Comparison of ENCODE assay signal across 9 mouse cellular contexts in the genomic region with DNA sequence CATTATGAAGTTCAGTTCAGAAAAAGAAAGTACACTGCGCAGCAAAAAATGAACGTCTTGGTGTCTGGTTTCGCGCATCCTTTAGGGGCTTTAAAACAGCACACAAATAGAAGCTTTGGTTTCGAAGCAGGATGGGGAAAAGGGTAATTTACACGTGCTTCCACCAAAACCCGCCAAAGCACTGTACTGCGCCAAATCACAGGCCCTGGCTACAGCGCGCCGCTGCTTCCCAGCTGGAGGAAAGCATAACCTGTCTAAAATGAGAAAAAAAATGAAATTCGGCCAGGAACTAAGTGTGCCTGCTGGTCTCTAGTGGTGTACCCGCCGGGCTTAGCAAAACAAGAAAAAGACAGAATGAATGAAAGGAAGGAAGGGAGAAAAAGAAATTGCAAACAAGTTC. TPM values are rescaled to one million over a fixed set of nuclear protein-coding genes. Genes with fewer than 3 reads are reported as not detected.
DNase-seq lines count a peak whose midpoint lies in the region; ATAC-seq and TF ChIP-seq lines count a peak whose summit lies in the region.
"Had no signal": no experiment of that assay in that cellular context is flagged by ENCODE, and none has a peak within 500 bp of the region (broad histone marks: within the 10 kb centered on the region; RNA-seq: fewer than 3 reads in every experiment).

No protein-coding gene starts in this region.

- WGBS in heart, embryonic 10.5 days = under 1% methylated on average over 14 of the region's 14 CpGs
- 1% methylated on average over 14 of the region's 14 CpGs for WGBS in kidney, embryonic 16.5 days
- under 1% methylated on average over 14 of the region's 14 CpGs for WGBS in liver, embryonic 15.5 days (ENCODE audit: insufficient replicate concordance)

- H3K9me3 ChIP-seq in G1E (replicated peaks) = no peaks in the 10 kb centered on the region
- H3K9me3 ChIP-seq in heart, embryonic 10.5 days = no peaks in the 10 kb centered on the region
- no peaks in the 10 kb centered on the region for H3K9me3 ChIP-seq in kidney, embryonic 16.5 days (ENCODE audit: low read length)
- H3K9me3 ChIP-seq in liver, embryonic 15.5 days (replicated peaks) = no peaks in the 10 kb centered on the region

- H3K4me1 ChIP-seq in G1E (ENCODE audit: insufficient read depth, low read depth, low read length) = peaks cover 34% of the 10 kb centered on the region
- H3K4me1 ChIP-seq in cortical plate, adult 2 months (ENCODE audit: control insufficient read depth, insufficient read depth, low read length) = no peaks in the 10 kb centered on the region
- peaks cover 9% of the 10 kb centered on the region; the same call in 1 of the 2 replicates for H3K4me1 ChIP-seq in heart, embryonic 10.5 days
- peaks cover 19% of the 10 kb centered on the region for H3K4me1 ChIP-seq in kidney, embryonic 16.5 days (ENCODE audit: insufficient read depth, low read length)
- peaks cover 26% of the 10 kb centered on the region for H3K4me1 ChIP-seq in liver, embryonic 15.5 days (replicated peaks)

- H3K27me3 ChIP-seq in C2C12 (ENCODE audit: control insufficient read depth, insufficient read depth, insufficient read length) (no peaks in the 10 kb centered on the region), G1E (ENCODE audit: insufficient read depth, low read length) (no peaks in the 10 kb centered on the region)
- peaks cover 19% of the 10 kb centered on the region for H3K27me3 ChIP-seq in heart, embryonic 10.5 days (ENCODE audit: insufficient read depth, poor library complexity, severe bottlenecking)
- H3K27me3 ChIP-seq in kidney, embryonic 16.5 days (ENCODE audit: insufficient read depth, low read length) = 0 out of 2 replicates have a peak, but pooled peaks cover 12% of the 10 kb centered on the region
- H3K27me3 ChIP-seq in liver, embryonic 15.5 days = peaks cover 41% of the 10 kb centered on the region

- no peak for TF ChIP-seq POLR2A in cortical plate, adult 2 months (IDR thresholded peaks at IDR 0.05; ENCODE audit: extremely low read depth, insufficient read depth, low read length)

- H3ac ChIP-seq in C2C12 (ENCODE audit: control insufficient read depth, insufficient read length, low read depth) = peak overlapping the region; percentile 61

- H3K79me3 ChIP-seq in C2C12 (ENCODE audit: low read depth) = peaks cover 12% of the 10 kb centered on the region

- H3K36me3 ChIP-seq in C2C12 (ENCODE audit: control insufficient read depth, insufficient read depth) (peaks cover 17% of the 10 kb centered on the region), G1E (replicated peaks) (peaks cover 14% of the 10 kb centered on the region)
- peaks cover 10% of the 10 kb centered on the region for H3K36me3 ChIP-seq in heart, embryonic 10.5 days
- H3K36me3 ChIP-seq in kidney, embryonic 16.5 days (ENCODE audit: insufficient read depth, low read length) = peaks cover 5% of the 10 kb centered on the region; the same call in 1 of the 2 replicates
- H3K36me3 ChIP-seq in liver, embryonic 15.5 days (replicated peaks) = peaks cover 14% of the 10 kb centered on the region; the same call in 1 of the 2 replicates

- TF ChIP-seq CTCF in C2C12 (IDR thresholded peaks at IDR 0.05; ENCODE audit: control insufficient read depth, insufficient read depth, insufficient read length) (no peak), G1E (IDR thresholded peaks at IDR 0.05; ENCODE audit: low read depth, low read length) (no peak)
- no peak for TF ChIP-seq CTCF in cortical plate, adult 2 months (IDR thresholded peaks at IDR 0.05; ENCODE audit: extremely low read depth, insufficient read depth, low read length)

- DNase-seq in G1E (ENCODE audit: low spot score) = no peak
- peak; percentile 78 for DNase-seq in heart, embryonic 10.5 days (ENCODE audit: low spot score)
- peak; percentile 64 for DNase-seq in retina, postnatal 1 day
- no peak for DNase-seq in urinary bladder, postnatal 14 days (ENCODE audit: low spot score)

- peaks cover 30% of the 10 kb centered on the region for H3K79me2 ChIP-seq in C2C12 (ENCODE audit: control insufficient read depth, insufficient read depth)

- H3K9ac ChIP-seq in kidney, embryonic 16.5 days (replicated peaks; ENCODE audit: low read length) = peak overlapping the region; percentile 23; the same call in 1 of the 2 replicates
- peak overlapping the region; percentile 62 for H3K9ac ChIP-seq in liver, embryonic 15.5 days

- no peak for ATAC-seq in G1E (ENCODE audit: extremely low read depth, insufficient number of reproducible peaks, low FRiP score, poor library complexity, severe bottlenecking)
- no peak for ATAC-seq in kidney, embryonic 16.5 days (ENCODE audit: low FRiP score, low TSS enrichment)
- ATAC-seq in liver, embryonic 15.5 days (ENCODE audit: insufficient read depth) = no peak

- no peak overlapping the region for H3K27ac ChIP-seq in cortical plate, adult 2 months (ENCODE audit: insufficient read depth, low read length)
- no peak overlapping the region; the same call in 1 of the 2 replicates for H3K27ac ChIP-seq in heart, embryonic 10.5 days
- H3K27ac ChIP-seq in kidney, embryonic 16.5 days (ENCODE audit: low read length) = peak overlapping the region; percentile 7; the same call in 1 of the 2 replicates
- H3K27ac ChIP-seq in liver, embryonic 15.5 days (replicated peaks) = peak overlapping the region; percentile 73

- peak overlapping the region; percentile 44 for H3K4me3 ChIP-seq in C2C12 (ENCODE audit: insufficient read depth, poor library complexity, severe bottlenecking)
- H3K4me3 ChIP-seq in G1E (ENCODE audit: low read depth, low read length) = peak overlapping the region; percentile 71
- peak overlapping the region; percentile 51 for H3K4me3 ChIP-seq in cortical plate, adult 2 months (ENCODE audit: insufficient read depth, low read length)
- H3K4me3 ChIP-seq in heart, embryonic 10.5 days = peak overlapping the region; percentile 94
- H3K4me3 ChIP-seq in kidney, embryonic 16.5 days (ENCODE audit: low read length) = peak overlapping the region; percentile 55
- H3K4me3 ChIP-seq in liver, embryonic 15.5 days (replicated peaks) = peak overlapping the region; percentile 91

- peak overlapping the region; percentile 93 for H3K4me2 ChIP-seq in kidney, embryonic 16.5 days (replicated peaks; ENCODE audit: low read depth, low read length)
- peak overlapping the region; percentile 91 for H3K4me2 ChIP-seq in liver, embryonic 15.5 days

TF ChIP-seq in C2C12, 6 proteins besides CTCF, POLR2A, EP300 and RAD21:
- TF ChIP-seq MAX (IDR thresholded peaks at IDR 0.05) (peak; percentile 63), MYOD1 (IDR thresholded peaks at IDR 0.05; ENCODE audit: control insufficient read depth, insufficient read length, low read depth) (no peak)

RNA-seq across cellular contexts. Expression of a gene that starts 1.0 kb away (rescaled TPM):
- 0.02 TPM for polyA plus RNA-seq in C2C12 (2012; fragmentation: generic; extraction: Trizol)
- not detected in 2 replicates for total RNA-seq in G1E (2014; fragmentation: Nextera tagmentation)
- total RNA-seq in G1E (2017) = 0.12 and 0.27 TPM in 2 replicates
- polyA plus RNA-seq in G1E (2012) = not detected in 2 replicates
- 0.65 and 0.78 TPM in 2 replicates for polyA plus RNA-seq in cortical plate, adult 2 months (2012; rRNA removed)
- polyA plus RNA-seq in heart, embryonic 10.5 days (2016; fragmentation: Nextera tagmentation; extraction: Ambion mirVana) = 0.07 TPM in 1 of 2 replicates, not detected in the other
- 0.07 TPM in 1 of 2 replicates, not detected in the other for polyA plus RNA-seq in kidney, embryonic 16.5 days (2015; fragmentation: Nextera tagmentation; extraction: Ambion mirVana)
- polyA plus RNA-seq in liver, embryonic 15.5 days (2015; fragmentation: Nextera tagmentation; extraction: Ambion mirVana) = not detected in 2 replicates
- polyA plus RNA-seq: gonadal fat pad, adult 2 months had no signal

RNA-seq across cellular contexts. Expression of a gene that starts 1.1 kb away (rescaled TPM):
- polyA plus RNA-seq in C2C12 (2012; fragmentation: generic; extraction: Trizol) = 3.5 TPM
- total RNA-seq in G1E (2014; fragmentation: Nextera tagmentation) = 20.1 and 27.3 TPM in 2 replicates
- 28.9 and 31.9 TPM in 2 replicates for total RNA-seq in G1E (2017)
- polyA plus RNA-seq in G1E (2012) = 0.56 and 1.0 TPM in 2 replicates
- 10.4 and 15.5 TPM in 2 replicates for polyA plus RNA-seq in cortical plate, adult 2 months (2012; rRNA removed)
- 24.9 and 25.6 TPM in 2 replicates for polyA plus RNA-seq in heart, embryonic 10.5 days (2016; fragmentation: Nextera tagmentation; extraction: Ambion mirVana)
- 41.9 and 42.6 TPM in 2 replicates for polyA plus RNA-seq in kidney, embryonic 16.5 days (2015; fragmentation: Nextera tagmentation; extraction: Ambion mirVana)
- 12.4 and 13.0 TPM in 2 replicates for polyA plus RNA-seq in liver, embryonic 15.5 days (2015; fragmentation: Nextera tagmentation; extraction: Ambion mirVana)

RNA-seq across cellular contexts. Expression of a gene that starts 43.6 kb away (rescaled TPM):
- polyA plus RNA-seq in C2C12 (2012; fragmentation: generic; extraction: Trizol) = not detected
- not detected in 2 replicates for total RNA-seq in G1E (2014; fragmentation: Nextera tagmentation)
- 0.11 TPM in 1 of 2 replicates, not detected in the other for total RNA-seq in G1E (2017)
- not detected in 2 replicates for polyA plus RNA-seq in G1E (2012)
- polyA plus RNA-seq in cortical plate, adult 2 months (2012; rRNA removed) = not detected in 2 replicates
- not detected in 2 replicates for polyA plus RNA-seq in heart, embryonic 10.5 days (2016; fragmentation: Nextera tagmentation; extraction: Ambion mirVana)
- polyA plus RNA-seq in kidney, embryonic 16.5 days (2015; fragmentation: Nextera tagmentation; extraction: Ambion mirVana) = 0.11 and 0.18 TPM in 2 replicates
- not detected in 2 replicates for polyA plus RNA-seq in liver, embryonic 15.5 days (2015; fragmentation: Nextera tagmentation; extraction: Ambion mirVana)

RNA-seq across cellular contexts. Expression of a gene that starts 47.0 kb away (rescaled TPM):
- polyA plus RNA-seq in C2C12 (2012; fragmentation: generic; extraction: Trizol) = not detected
- not detected in 2 replicates for total RNA-seq in G1E (2014; fragmentation: Nextera tagmentation)
- total RNA-seq in G1E (2017) = not detected in 2 replicates
- not detected in 2 replicates for polyA plus RNA-seq in G1E (2012)
- 0.17 TPM in 1 of 2 replicates, not detected in the other for polyA plus RNA-seq in cortical plate, adult 2 months (2012; rRNA removed)
- polyA plus RNA-seq in heart, embryonic 10.5 days (2016; fragmentation: Nextera tagmentation; extraction: Ambion mirVana) = 1.1 and 1.5 TPM in 2 replicates
- 2.4 and 2.9 TPM in 2 replicates for polyA plus RNA-seq in kidney, embryonic 16.5 days (2015; fragmentation: Nextera tagmentation; extraction: Ambion mirVana)
- 0.05 TPM in 1 of 2 replicates, not detected in the other for polyA plus RNA-seq in liver, embryonic 15.5 days (2015; fragmentation: Nextera tagmentation; extraction: Ambion mirVana)

RNA-seq across cellular contexts. Expression of a gene that starts 52.9 kb away (rescaled TPM):
- polyA plus RNA-seq in C2C12 (2012; fragmentation: generic; extraction: Trizol) (1.3 TPM), G1E (2012) (not detected in 2 replicates)
- total RNA-seq in G1E (2014; fragmentation: Nextera tagmentation) (not detected in 2 replicates), G1E (2017) (0.05 and 0.29 TPM in 2 replicates)
- polyA plus RNA-seq in cortical plate, adult 2 months (2012; rRNA removed) = 2.6 and 3.2 TPM in 2 replicates
- 28.4 and 40.3 TPM in 2 replicates for polyA plus RNA-seq in heart, embryonic 10.5 days (2016; fragmentation: Nextera tagmentation; extraction: Ambion mirVana)
- polyA plus RNA-seq in kidney, embryonic 16.5 days (2015; fragmentation: Nextera tagmentation; extraction: Ambion mirVana) = 78.3 and 80.4 TPM in 2 replicates
- 0.79 and 1.0 TPM in 2 replicates for polyA plus RNA-seq in liver, embryonic 15.5 days (2015; fragmentation: Nextera tagmentation; extraction: Ambion mirVana)

Comparison
In these comparisons a context has a peak if more than half of its experiments do, and no peak if none do; other contexts are left out.
1. H3K4me3 ChIP-seq: peak in every context shown above with its lines; median percentile 94 in heart, embryonic 10.5 days; 91 in liver, embryonic 15.5 days; 71 in G1E; 55 in kidney, embryonic 16.5 days; 51 in cortical plate, adult 2 months; 44 in C2C12.
2. DNase-seq: peak in heart, embryonic 10.5 days (single experiment) and retina, postnatal 1 day (single experiment); none in G1E (single experiment) and urinary bladder, postnatal 14 days (single experiment).
3. H3K27ac ChIP-seq: peak in kidney, embryonic 16.5 days (single experiment) and liver, embryonic 15.5 days (single experiment); none in cortical plate, adult 2 months (single experiment) and heart, embryonic 10.5 days (single experiment).